Mouse (Mus musculus) forebrain, embryonic 10.5 days (tissue): ENCODE results near the gene Sh3rf3. TPM values are rescaled to one million over a fixed set of nuclear protein-coding genes. Genes with fewer than 3 reads are reported as not detected.

ENCODE experiments used
- DNase-seq: peaks from one replicate; pipeline ENCODE4 v3.0.0-alpha.2; 2017; ENCODE audit warnings: low spot score; ENCODE audit errors: extremely low spot score
- H3K27ac ChIP-seq: fragments of 300-500 bp; sonication (generic); 2 replicates; pipeline ENCODE4 v1.5.1; 2016; ENCODE audit warnings: mild to moderate bottlenecking
- H3K27me3 ChIP-seq: fragments of 300-500 bp; sonication (generic); 2 replicates; pipeline ENCODE4 v1.6.1; 2016; ENCODE audit warnings: mild to moderate bottlenecking; ENCODE audit not compliant: poor library complexity, severe bottlenecking
- H3K36me3 ChIP-seq: fragments of 300-500 bp; sonication (generic); replicated peaks from 2 replicates; pipeline ENCODE4 v1.6.1; 2016; ENCODE audit warnings: mild to moderate bottlenecking, moderate library complexity
- H3K4me1 ChIP-seq: fragments of 300-500 bp; sonication (generic); 2 replicates; pipeline ENCODE4 v1.6.1; 2016
- H3K4me3 ChIP-seq: fragments of 300-500 bp; sonication (generic); 2 replicates; pipeline ENCODE4 v1.5.1; 2016; ENCODE audit warnings: mild to moderate bottlenecking, moderate library complexity
- H3K9me3 ChIP-seq: fragments of 300-500 bp; sonication (generic); 2 replicates; pipeline ENCODE4 v1.6.1; 2016; ENCODE audit warnings: mild to moderate bottlenecking, moderate library complexity
- WGBS: fragments of 180-500 bp; shearing (Covaris S2); methylation state at CpG from one replicate; pipeline ENCODE4 v1.1.7; 2016; 5-methylcytosine and 5-hydroxymethylcytosine counted together
- polyA plus RNA-seq: library from polyadenylated mRNA; unstranded; fragments of >200 nt; fragmentation: Nextera tagmentation; extraction: Ambion mirVana; gene quantifications from 2 replicates; pipeline ENCODE4 v1.2.1, GENCODE M21; 2016

Gene Sh3rf3
- polyA plus RNA-seq, 1 experiment from 2014 or later: 0.48 TPM

DNA sequence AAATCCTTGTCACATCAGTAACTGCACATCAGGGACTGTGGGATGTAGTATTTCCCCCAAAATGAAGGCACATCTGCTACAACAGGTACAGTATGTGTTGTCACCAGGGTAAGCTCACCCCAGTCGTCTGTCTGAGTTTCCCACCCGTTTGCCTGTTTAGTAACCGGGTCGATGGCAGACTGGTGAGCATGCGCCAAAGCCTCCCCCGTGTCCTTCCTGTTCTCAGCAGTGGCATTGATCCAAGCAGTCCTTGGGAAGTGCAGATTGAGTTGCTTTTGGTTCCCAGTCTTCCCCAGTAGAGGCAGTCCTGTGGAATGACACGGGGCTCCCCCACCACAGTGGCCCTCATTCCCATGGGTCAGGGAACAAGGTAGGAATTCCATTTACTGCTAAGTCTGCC lies 297.2 kb downstream of the Sh3rf3 start:
- 92% methylated on average over 7 of the region's 7 CpGs for WGBS

DNA sequence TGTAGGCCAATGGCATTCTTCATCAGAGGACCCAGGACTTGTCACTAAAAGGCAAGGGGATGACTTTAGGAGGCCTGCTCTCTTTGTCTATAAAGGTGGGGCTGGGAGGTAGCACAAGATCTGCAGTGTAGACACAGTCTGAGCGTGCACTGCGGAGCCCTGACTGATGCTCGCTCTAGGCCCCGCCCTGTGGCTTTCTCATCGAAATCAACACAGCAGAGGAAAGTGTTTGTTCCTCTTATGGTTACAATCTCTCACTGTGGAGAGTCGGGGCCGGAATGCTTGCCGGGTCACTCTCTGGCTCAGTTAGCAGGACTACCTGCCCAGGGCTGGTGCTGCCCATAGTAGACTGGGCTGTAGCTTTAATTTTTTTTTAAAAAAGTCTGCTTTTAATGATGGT lies 299.6 kb downstream of the Sh3rf3 start:
- no peaks in the 10 kb centered on the region for H3K9me3 ChIP-seq
- H3K4me1 ChIP-seq: no peaks in the 10 kb centered on the region
- no peak overlapping the region for H3K4me3 ChIP-seq
- H3K27ac ChIP-seq: no peak overlapping the region
- 91% methylated on average over 8 of the region's 8 CpGs for WGBS
- peaks cover 8% of the 10 kb centered on the region for H3K27me3 ChIP-seq
- no peaks in the 10 kb centered on the region for H3K36me3 ChIP-seq
- no peak for DNase-seq

More for the DNA sequence above, 297.2 kb downstream of the Sh3rf3 start:
- no peaks in the 10 kb centered on the region for H3K27me3 ChIP-seq
- no peaks in the 10 kb centered on the region for H3K9me3 ChIP-seq
- no peak overlapping the region for H3K27ac ChIP-seq
- 0 out of 2 replicates have a peak, but pooled peaks cover 8% of the 10 kb centered on the region for H3K4me1 ChIP-seq
- H3K4me3 ChIP-seq: no peak overlapping the region
- no peaks in the 10 kb centered on the region for H3K36me3 ChIP-seq
- DNase-seq: no peak

DNA sequence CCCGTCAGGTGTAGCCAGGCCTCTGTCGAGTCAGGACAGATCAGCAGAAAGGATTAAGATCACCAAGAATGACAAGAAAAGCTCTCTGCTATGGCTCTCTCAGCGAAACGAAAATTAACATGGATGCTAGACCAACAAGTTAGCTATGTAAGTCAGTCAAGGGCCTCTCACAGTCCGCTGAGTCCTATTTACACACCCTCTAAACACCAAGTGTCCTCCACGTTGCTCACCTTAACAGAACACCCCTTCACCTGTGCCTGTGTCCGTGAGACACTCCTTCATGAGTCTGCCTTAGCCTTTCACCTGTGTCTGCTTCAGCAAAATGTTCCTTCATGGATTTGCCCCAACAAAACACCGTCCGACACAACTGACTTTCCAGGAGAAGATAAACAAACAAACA lies 300.2 kb downstream of the Sh3rf3 start:
- 88% methylated on average over 9 of the region's 9 CpGs for WGBS
- H3K4me1 ChIP-seq: no peaks in the 10 kb centered on the region

DNA sequence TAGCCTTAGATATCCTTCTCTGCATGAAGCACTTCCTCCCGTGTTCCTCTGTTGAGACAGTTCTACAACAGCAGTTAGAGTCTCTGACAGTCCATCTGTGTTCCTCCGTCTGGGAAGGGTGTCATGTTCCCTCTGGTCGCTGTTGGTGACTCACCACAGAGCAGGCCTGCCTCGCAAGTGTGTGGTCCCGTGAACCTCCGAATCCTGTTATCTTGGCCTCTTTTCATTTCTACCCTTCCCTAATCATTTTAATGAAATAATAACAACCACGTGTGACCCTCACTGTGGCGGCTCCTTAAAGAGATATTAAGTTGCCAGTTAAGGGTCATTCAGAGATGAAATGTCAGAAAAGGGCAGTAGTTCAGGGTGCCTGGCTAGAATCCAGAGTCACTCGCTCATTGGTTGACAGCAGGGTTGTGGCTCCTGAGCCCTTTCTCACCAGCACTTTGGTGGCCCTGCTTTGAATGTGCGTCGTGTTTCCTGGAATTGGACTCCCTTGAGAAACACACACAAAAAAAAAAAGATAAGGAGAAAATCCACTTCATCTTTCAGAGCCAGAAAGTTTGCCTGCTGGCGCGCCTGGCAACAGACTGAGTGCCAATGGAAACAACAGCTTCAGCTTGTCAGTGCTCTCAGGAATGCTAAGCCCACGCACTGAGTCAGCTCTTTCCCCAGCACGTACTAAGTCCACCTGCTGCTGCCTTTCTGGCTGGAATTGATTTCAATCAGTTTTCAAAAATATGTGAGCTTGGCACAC lies 301.6 kb downstream of the Sh3rf3 start:
- 65% methylated on average over 15 of the region's 15 CpGs for WGBS
- H3K36me3 ChIP-seq: no peaks in the 10 kb centered on the region
- DNase-seq: no peak
- no peaks in the 10 kb centered on the region for H3K4me1 ChIP-seq
- peaks cover 8% of the 10 kb centered on the region for H3K27me3 ChIP-seq
- no peaks in the 10 kb centered on the region for H3K9me3 ChIP-seq
- no peak overlapping the region for H3K27ac ChIP-seq
- H3K4me3 ChIP-seq: no peak overlapping the region

More for the DNA sequence above, 300.2 kb downstream of the Sh3rf3 start:
- Histone ChIP-seq H3K4me3 (no peak overlapping the region), H3K27ac (no peak overlapping the region), H3K36me3 (no peaks in the 10 kb centered on the region), H3K9me3 (no peaks in the 10 kb centered on the region), H3K27me3 (peaks cover 8% of the 10 kb centered on the region)
- DNase-seq: no peak

DNA sequence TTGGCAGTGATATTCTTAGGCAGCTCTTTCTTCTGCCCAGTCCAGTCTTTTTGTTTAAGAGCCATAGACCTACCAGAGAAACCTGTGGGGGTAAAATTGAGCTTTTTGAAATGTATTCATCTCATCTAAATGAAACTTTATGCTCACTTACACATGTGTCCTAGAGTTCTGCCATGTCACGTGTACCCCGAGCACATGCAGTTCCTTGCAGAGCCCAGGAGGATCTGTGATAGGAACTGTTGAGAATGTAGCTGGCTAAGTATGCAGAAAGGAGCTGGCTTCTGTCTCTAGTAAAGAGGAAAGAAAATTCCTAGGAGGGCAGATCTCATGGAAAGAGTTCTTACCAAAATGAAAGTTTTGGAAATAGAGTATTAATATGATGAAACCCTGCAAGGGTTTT lies 302.5 kb downstream of the Sh3rf3 start:
- 93% methylated on average over 2 of the region's 2 CpGs for WGBS
- Histone ChIP-seq H3K9me3 (no peaks in the 10 kb centered on the region), H3K36me3 (no peaks in the 10 kb centered on the region), H3K4me1 (no peaks in the 10 kb centered on the region), H3K27ac (no peak overlapping the region), H3K27me3 (peaks cover 8% of the 10 kb centered on the region), H3K4me3 (no peak overlapping the region)
- no peak for DNase-seq

DNA sequence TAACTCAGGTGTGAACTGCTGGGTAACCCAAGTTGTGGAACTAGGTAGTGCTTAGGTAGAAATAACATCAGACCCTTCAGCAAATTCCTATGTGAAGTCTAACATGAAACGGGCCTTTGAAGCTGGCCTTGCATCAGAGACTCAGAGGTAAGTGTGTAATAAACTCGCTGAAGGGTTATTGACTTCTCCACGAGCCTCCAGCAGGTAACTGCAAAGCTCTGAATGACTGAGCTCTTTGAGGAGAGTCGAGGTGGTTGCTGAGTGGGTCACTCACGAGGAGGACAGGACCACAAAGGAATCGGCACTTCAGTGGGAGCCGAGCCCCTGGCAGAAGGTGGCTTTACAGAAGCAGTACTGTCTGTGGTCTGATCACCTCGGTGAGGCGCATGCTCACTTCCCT lies 303.2 kb downstream of the Sh3rf3 start:
- H3K9me3 ChIP-seq: no peaks in the 10 kb centered on the region
- no peak overlapping the region for H3K4me3 ChIP-seq
- 84% methylated on average over 9 of the region's 9 CpGs for WGBS
- H3K27me3 ChIP-seq: peaks cover 8% of the 10 kb centered on the region
- no peak for DNase-seq
- no peaks in the 10 kb centered on the region for H3K36me3 ChIP-seq
- no peak overlapping the region for H3K27ac ChIP-seq
- no peaks in the 10 kb centered on the region for H3K4me1 ChIP-seq

DNA sequence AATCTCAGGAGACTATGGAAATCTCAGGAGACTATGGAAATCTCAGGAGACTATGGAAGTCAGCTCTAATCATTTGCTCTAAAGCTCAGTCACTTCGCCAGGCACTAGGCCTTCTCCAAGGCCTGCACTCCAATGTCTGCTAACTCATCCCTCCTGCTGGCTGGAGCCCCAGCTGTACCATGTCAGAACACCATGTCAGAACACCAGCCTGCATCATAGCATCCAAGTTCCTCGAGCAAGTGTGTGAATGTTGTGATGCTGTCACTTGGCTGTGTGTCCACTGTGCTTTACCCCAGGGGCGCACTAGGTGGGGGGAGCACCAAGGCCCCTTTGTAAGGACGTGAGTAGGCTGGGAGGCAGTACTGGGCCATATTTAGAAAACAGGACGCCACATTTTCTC lies 304.4 kb downstream of the Sh3rf3 start:
- WGBS: 85% methylated on average over 5 of the region's 5 CpGs
- Histone ChIP-seq H3K4me1 (no peaks in the 10 kb centered on the region), H3K27me3 (peaks cover 8% of the 10 kb centered on the region), H3K36me3 (no peaks in the 10 kb centered on the region), H3K27ac (no peak overlapping the region), H3K9me3 (no peaks in the 10 kb centered on the region), H3K4me3 (no peak overlapping the region)
- DNase-seq: no peak

DNA sequence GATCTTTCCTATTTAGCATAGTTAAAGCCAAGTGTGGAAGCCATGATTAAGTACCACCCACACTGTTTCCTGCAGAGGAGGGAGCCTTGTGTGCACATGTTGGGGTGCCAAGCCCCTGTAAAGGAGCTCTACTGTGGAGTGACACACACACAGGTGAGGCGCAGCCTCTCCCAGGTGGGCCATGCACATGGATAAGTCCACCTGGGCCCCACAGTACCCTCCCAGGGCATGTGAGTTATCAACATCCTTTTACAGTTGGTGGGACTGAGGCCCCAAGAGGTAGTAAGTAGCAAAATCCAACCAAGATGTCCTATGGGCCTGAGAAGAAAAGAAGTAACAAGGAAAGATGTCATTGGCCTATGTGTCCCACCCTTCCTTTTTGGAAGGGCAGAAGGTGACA lies 305.8 kb downstream of the Sh3rf3 start:
- no peak for DNase-seq
- 97% methylated on average over 1 of the region's 1 CpGs for WGBS
- no peaks in the 10 kb centered on the region for H3K4me1 ChIP-seq
- H3K9me3 ChIP-seq: no peaks in the 10 kb centered on the region
- H3K36me3 ChIP-seq: no peaks in the 10 kb centered on the region
- H3K4me3 ChIP-seq: no peak overlapping the region
- H3K27ac ChIP-seq: no peak overlapping the region
- peaks cover 8% of the 10 kb centered on the region for H3K27me3 ChIP-seq

DNA sequence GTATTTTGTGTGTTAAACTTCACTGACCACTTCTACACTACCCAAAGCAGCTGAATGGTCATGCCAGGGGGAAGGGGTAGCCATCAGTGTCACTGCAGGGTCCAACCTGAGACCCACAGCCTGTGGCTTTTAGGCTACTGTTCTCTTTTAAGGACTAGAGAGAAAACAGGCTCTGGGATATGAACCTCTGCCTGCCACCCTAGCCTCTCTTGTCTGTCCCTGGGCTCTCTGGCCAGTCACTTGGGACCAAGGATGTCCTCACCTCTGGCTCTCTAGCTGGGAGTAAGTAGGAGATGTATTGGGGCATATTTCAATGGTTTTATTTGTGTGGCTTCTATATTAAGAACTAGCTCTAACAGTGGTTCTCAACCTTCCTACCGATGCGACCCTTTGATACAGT lies 306.7 kb downstream of the Sh3rf3 start:
- DNase-seq: no peak
- Histone ChIP-seq H3K27me3 (peaks cover 8% of the 10 kb centered on the region), H3K9me3 (no peaks in the 10 kb centered on the region), H3K4me3 (no peak overlapping the region), H3K27ac (no peak overlapping the region), H3K4me1 (no peaks in the 10 kb centered on the region), H3K36me3 (no peaks in the 10 kb centered on the region)
- WGBS: 94% methylated on average over 2 of the region's 2 CpGs

DNA sequence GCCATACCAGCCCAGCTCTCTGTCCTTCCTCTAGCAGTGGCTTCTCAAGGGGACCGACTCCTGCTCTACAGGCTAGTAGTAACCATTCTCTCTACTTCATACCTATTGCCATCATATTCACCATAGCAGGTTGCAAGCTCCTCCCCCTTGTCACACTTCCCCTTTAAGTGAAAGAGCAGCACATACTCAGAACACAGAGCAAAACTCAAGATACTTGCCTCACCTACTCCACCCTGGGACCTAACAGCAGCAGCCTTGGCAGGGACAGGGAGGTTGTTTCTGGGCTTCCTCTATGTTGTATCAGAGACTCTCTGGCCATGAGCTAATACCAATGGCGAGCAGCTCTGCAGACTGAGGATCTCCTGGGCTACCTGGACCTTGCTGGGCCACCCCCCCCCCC lies 312.3 kb downstream of the Sh3rf3 start:
- WGBS: 94% methylated on average over 2 of the region's 2 CpGs
- H3K27ac ChIP-seq: no peak overlapping the region
- no peaks in the 10 kb centered on the region for H3K4me1 ChIP-seq
- H3K36me3 ChIP-seq: no peaks in the 10 kb centered on the region
- no peaks in the 10 kb centered on the region for H3K9me3 ChIP-seq
- no peak for DNase-seq
- H3K27me3 ChIP-seq: no peaks in the 10 kb centered on the region
- H3K4me3 ChIP-seq: no peak overlapping the region

DNA sequence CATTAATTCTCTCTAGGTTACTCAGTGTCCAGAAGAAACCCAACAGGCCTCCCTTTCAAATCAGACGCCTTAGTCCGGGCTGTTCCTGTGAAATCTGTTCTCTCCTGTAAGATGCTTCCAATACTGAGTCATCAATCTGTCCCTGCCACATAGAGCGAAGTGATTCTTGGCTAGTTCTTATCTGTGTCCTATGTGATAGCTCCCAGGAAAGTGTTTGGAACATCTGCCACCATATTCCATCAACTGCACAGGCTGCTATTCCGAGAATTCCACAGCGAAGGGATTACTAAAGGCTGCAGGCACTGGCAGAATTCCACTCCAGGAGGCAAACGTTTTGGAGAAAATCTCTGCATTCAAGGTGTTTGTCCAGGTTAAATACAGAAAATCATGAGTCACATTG lies 314.5 kb downstream of the Sh3rf3 start:
- Histone ChIP-seq H3K27me3 (no peaks in the 10 kb centered on the region), H3K4me3 (no peak overlapping the region), H3K36me3 (no peaks in the 10 kb centered on the region), H3K27ac (no peak overlapping the region), H3K4me1 (no peaks in the 10 kb centered on the region), H3K9me3 (no peaks in the 10 kb centered on the region)
- 87% methylated on average over 6 of the region's 6 CpGs for WGBS
- no peak for DNase-seq

DNA sequence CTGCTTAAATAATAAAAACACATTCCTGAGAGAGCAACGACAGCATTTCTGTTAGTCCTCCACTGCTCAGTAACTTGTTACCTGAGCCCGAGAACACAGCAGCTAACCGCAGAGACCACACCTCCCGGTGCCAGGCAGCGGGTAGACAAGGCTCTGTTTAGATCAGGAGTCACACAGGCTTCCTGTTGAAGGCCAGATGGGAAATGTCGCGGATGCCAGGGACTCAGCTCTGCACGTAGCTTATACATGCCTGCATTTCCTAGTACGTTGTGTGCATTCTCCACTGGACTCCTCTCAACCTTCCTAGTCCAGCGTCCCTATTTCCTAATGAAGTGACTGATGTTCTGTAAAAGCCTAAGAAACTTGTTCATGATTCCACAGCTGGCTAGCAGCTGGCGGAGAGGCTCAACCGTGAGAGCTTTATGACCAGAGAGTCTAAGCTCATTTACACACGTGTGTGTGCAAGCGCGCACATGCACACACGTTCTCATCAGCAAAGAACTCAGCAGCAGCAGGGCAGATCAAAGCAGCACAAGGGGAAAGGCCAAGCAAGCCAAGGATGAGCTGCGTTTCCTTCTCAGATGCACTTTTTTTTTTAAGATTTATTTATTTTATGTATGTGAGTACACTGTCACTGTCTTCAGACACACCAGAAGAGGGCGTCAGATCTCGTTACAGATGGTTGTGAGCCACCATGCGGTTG lies 318.9 kb downstream of the Sh3rf3 start:
- H3K4me3 ChIP-seq: no peak overlapping the region
- peaks cover 7% of the 10 kb centered on the region for H3K4me1 ChIP-seq
- no peak overlapping the region for H3K27ac ChIP-seq
- WGBS: 90% methylated on average over 20 of the region's 20 CpGs
- no peaks in the 10 kb centered on the region for H3K27me3 ChIP-seq
- no peaks in the 10 kb centered on the region for H3K9me3 ChIP-seq
- DNase-seq: no peak
- no peaks in the 10 kb centered on the region for H3K36me3 ChIP-seq

DNA sequence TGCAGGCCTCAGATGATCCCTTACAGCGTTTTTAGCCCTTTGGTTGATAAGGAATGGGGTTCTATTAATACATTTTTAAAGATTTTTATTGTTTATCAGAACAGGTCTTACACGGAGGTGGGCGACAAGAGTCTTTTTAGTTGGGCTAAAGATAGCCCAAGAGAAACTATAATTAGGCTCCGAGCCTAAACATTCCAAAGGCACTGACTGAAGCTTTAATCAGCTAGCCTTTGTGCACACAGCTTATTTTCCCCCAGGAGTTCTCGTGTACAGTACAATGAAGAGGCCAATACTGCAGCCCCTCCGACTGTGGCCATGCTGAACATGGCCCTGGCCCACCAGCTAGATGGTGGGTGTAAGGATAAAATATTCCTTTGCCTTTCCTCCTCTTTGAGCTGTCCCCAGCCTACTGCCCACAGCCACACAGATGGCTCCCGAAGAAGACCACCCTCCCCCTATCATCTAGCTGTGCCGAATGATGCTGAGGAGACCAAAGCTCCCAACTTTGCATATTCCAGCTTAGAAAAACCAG lies 320.4 kb downstream of the Sh3rf3 start:
- Histone ChIP-seq H3K27ac (peak overlapping the region; percentile 15; the same call in 1 of the 2 replicates), H3K9me3 (no peaks in the 10 kb centered on the region), H3K36me3 (no peaks in the 10 kb centered on the region), H3K4me1 (peaks cover 7% of the 10 kb centered on the region), H3K27me3 (no peaks in the 10 kb centered on the region), H3K4me3 (no peak overlapping the region)
- no peak for DNase-seq
- WGBS: 63% methylated on average over 8 of the region's 8 CpGs
